Mouse (Mus musculus): ENCODE results near the gene Midn. TPM values are rescaled to one million over a fixed set of nuclear protein-coding genes. Genes with fewer than 3 reads are reported as not detected.

The Midn gene
- 30.9 and 34.0 TPM in 2 replicates for total RNA-seq (2014; fragmentation: Nextera tagmentation)
- total RNA-seq (2017), result 9.4 and 10.5 TPM in 2 replicates

DNA sequence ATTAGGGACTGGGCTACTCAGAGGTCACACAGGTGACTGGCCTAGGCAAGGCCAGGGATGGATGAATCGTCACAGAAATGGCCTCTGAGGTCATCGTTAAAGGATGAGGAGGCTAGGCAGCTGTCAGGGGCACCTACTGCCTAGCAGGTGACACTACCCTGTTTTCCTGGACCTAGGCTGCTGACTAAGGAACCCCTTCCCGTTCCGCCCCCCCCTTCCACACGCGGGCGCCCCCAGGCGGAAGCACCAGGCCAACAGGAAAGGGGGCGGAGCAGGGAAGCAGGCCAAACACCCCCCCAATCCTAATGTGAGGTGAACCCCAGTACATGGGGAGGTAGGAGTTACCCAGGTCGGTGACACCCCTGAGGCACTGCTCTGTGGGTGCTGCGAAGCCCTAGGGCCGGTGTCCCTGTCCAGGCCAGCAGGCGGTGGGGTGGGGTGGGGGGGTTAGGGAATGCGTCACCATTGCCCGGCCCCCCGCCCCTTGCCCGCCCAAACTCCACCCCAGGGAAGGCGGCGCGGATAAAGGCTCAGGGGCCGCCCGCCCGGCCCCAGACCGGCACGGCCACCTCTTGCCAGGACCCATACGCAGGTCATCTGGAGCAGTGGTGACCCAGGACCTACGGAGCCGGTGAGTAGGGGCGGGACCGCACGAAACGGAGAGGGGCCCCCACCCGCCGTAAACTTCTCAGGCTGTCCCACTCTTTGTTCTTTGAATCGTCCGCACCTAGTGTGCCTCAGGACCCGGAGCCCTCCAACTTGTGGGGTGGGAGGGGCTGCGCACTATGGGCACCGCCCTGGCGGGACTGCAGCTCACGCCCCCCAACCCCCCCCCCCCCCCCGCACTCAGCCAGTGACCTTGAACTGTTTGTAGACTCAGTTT lies at the start of gene Midn:
Midn (plus strand) TSS at position 554 of the 883 bp plus-strand sequence.
- peak; percentile 7; the same call in 1 of the 2 replicates for ATAC-seq (replicated peaks; ENCODE audit: low FRiP score, low TSS enrichment, poor library complexity, severe bottlenecking)

DNA sequence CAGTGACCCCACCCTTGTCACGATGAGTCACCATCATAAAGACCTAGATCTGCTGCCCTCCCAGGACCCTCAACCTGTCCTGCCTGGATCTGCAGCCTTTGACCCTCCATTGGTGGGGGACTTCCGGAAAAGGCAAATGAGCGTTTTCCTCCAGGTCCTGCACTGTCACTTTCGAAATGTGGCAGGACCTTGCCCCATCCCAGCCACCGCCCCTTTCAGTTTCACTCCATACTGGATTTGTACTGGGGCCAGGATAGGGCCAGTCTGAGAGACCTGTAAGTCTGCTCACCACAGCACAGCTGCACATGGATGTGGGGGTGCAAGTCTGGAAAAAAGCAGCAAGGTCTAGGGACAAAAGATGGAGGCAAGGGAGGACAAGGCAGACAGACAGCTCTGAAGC lies 49.4 kb upstream of the Midn start:
- no peak for ATAC-seq (replicated peaks; ENCODE audit: low FRiP score, low TSS enrichment, poor library complexity, severe bottlenecking)

DNA sequence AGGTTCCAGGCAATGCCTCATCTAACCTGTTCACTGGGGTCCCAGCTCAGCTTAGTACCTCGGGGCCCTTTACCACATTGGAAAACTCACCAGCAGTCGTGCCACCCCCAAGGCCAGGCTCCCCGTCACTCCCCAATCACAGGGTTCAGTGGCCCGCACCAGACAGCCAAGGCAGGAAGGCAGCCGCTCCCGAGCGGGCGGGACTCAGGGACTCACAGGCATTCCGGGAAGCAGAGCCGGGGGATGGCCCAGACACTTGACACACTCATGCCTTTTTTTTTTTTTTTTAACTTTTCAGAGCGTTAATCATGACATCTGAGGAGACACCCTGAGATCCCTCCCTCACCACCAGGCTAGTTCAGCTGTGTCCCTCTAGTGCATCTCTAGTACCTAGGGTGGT lies 47.1 kb upstream of the Midn start:
- ATAC-seq (replicated peaks; ENCODE audit: low FRiP score, low TSS enrichment, poor library complexity, severe bottlenecking), result no peak; the same call in 1 of the 2 replicates

DNA sequence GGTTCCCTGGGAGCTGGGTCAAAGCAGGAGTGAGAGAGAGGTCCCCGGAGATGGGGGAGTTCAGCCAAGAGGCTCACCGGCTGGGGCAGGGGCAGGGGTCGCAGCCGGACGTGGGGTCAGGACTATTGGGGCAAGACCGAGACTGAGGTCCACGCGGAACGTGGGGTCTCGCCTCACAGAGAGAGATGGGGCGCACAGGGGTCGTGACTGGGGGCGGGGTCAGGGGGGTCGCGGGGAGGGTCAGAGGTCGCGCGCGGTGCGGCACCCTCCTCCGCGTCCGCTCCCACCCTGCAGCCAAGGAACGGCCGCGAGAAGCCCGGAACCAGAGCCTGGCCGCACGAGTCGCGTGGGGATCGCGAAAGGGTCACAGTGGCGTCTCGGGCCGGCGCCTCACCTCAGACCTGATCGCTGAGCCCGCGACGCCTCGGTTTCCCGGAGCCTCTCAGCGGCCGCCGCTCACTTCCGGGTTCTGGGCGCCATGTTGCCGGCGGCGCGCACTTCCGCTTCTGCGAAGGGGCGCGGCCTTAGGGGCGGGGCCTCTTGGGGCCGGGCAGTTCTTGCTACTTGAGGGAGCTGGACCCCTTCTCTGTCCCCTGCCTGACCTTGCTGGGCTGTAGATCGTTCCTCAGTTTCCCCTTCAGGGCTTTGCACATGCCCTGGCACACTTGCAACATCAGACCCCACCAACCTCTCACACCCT lies 45.7 kb upstream of the Midn start:
- ATAC-seq (replicated peaks; ENCODE audit: low FRiP score, low TSS enrichment, poor library complexity, severe bottlenecking), result peak; percentile 84

DNA sequence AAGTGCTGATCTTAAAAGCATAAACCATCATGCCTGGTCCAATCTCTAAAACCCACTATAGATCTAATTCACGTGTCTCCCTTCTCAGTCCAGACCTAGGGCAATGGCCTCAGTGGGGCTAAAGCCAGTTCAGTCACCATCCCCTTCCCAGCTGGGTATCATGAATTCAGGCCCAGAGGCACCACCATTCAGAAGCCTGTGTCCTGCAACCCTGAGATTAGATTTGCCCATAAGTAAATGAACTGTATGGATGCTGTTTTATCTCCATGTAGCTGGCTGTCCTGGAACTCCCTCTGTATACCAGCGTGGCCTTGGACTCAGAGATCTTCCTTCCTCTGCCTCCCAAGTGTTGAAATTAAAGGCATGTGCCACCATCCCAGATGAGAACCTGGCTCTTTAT lies 45.0 kb upstream of the Midn start:
- ATAC-seq (replicated peaks; ENCODE audit: low FRiP score, low TSS enrichment, poor library complexity, severe bottlenecking), result peak; percentile 73

DNA sequence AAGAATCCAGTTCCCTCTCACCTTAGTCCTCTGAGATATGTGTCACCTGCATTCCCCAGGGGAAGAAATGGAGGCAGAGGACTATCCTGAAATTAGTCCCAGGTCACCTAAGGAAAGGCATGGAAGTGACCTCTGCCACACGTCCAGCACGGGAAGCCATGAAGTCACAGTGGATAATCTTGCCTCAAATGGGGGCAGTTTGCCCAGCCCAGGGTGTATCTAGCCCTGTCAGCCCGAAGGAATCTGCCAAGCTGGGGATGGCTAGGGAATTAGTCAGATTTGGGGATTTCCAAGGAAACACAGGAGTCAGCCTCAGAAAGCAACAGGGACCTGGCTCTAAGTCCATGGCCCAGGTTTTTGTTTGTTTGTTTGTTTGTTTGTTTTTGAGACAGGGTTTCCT lies 43.9 kb upstream of the Midn start:
- ATAC-seq (replicated peaks; ENCODE audit: low FRiP score, low TSS enrichment, poor library complexity, severe bottlenecking), result no peak

DNA sequence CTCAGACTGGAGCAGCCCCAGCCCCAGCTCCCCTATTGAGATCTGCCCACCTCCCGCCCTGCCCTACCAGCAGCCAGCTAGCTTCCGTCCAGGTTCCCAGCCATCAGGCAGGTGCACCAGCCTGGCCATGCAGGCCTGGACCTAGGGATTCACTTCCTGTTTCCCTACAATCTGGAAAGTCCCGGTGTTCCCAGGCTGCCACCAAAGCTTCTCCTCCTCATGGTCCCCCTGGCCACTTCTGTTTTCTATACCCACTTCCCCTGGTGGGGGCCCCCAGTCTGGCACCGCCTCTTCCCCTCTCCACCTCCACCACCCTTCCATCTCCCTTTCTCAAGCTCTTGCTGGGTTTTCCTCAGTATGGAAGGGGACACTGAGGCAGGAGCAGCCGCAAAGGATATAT lies 42.6 kb upstream of the Midn start, which contains the start of gene Sbno2:
Sbno2 (minus strand) TSS at position 112 of the 400 bp plus-strand sequence.
- ATAC-seq (replicated peaks; ENCODE audit: low FRiP score, low TSS enrichment, poor library complexity, severe bottlenecking), result no peak

DNA sequence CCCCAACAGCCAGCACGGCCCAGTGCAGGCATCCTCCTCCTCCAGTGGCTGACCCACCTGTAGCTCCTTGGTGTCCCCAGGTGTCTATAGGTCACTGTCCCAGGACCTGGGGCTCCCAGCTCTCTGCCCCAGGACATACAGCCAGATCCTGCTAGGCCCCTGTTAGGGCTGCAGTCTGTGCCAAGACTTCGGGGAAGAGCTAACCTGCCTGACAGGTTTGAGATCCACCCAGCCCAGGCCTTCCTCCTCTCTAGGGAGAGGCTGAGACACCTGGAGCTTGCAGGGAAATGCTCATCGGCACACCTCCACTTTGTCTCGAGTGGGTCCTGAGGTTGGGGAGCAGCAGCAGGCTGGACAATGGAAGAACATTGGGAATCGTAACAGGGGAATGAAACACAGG lies 42.1 kb upstream of the Midn start:
- no peak for ATAC-seq (replicated peaks; ENCODE audit: low FRiP score, low TSS enrichment, poor library complexity, severe bottlenecking)

DNA sequence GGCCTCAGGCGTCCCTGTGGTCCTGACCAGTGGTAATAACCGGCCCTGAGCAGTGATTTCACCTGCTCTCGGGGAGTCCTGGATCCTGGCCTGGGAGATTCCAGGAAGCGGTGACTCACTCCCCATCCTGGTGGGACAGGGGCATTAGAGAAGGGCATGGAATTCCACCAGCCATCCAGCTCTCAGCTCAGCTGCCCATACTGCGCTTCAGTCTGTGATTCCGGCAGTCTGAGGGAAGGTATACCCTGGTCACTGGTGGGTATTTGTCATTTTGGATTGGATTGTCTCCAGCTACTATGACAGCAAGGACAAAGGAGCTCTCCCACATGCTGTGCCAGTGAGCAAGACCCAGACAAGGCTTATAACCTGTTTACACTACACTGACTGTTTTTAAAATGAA lies 40.4 kb upstream of the Midn start:
- ATAC-seq (replicated peaks; ENCODE audit: low FRiP score, low TSS enrichment, poor library complexity, severe bottlenecking), result no peak

DNA sequence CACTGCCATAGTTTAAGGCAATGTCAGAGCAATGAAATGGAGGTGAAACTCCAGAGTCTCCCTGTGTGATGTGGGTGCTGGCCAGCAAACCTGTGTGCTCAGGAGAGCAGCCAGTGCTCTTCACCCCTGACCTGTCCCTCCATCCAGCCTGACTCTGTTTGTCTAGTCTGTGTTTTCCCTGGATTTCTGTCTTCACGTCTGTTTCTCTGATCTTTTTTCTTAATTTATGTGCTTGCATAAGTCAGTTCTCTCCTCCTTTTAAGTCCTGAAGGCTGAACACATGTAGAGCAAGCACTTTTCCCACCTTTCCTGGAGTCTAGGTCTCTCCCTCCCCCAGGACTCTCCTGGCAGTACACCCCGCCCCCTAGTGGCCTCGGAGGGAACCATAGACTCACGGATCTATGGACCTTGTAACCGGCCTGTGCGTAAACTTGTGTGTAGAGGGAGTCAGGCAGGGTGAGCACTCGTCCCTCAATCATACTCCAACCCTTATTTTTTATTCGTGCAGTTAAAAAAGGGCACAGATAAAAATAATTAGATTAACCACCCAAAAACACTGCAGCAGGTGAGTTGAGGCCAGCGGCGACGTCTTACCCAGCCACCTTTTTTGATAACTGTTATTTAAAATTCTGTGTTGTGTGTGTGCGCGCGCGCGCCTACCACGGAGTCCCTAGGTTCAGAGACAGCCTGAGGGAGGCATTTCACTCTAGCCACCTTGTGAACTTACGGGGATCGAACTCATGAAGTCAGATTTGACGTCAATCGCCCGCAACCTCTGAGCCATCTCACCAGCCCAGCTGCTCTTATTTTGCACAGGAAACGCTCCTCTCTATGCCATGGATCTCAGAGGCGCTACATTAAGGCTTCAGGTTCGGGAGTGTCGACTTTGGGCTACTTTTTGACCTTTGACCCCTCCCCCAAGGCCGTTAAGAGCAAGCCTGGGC lies 33.5 kb upstream of the Midn start:
- peak; percentile 53 for ATAC-seq (replicated peaks; ENCODE audit: low FRiP score, low TSS enrichment, poor library complexity, severe bottlenecking)

DNA sequence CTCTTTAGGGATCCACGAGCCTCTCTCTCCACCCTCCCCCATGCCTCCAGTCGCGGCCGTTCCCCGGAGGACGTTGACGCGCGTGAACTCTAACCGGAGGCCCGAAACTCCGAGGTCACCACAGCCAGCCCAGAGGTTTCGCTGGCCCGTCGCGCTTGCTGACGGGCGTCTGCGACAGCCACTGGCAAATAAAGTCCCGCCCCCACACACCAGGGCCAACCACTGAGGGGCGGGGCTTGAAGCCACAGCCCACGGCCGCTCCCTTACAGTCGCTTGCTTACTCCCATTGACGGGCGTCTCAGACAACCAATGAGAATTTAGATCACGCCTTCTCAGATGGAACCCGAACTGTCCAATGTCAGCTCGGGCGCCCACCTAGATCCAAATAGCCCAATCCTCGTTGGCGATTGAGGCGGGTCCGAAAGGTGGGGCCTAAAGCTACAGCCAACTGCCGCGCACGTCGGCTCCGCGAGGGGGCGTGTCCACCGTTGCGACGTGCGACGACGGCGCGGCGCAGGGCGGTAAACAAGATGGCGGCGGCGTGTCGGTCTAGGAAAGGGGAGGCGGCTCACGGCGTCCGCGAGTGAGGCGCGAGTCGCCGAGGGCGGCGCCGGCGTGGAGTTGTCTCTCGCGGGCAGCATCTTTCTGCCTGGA lies 32.7 kb upstream of the Midn start, which contains the start of gene Stk11:
Stk11 (plus strand) TSS at position 514 of the 654 bp plus-strand sequence.
- peak; percentile 91 for ATAC-seq (replicated peaks; ENCODE audit: low FRiP score, low TSS enrichment, poor library complexity, severe bottlenecking)

DNA sequence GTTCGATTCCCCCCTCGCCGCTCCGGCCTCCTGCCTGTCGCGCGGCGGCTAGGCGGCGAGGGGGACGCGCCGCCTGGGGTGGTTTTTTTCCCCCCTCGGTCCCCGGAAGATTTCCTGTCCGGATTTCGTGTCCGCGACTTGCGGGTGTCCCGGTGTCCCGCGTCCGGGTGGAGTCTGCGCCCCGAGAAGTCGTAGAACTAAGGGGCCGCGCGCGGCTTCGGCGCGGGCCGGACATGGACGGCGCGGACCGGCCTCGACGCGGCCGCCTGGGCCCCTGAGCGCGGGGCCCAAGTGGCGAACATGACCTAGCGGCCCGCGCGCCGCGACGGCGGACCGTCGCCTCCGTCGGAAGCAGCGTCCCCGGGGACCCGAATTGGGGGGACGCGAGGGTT lies 32.1 kb upstream of the Midn start:
- no peak for ATAC-seq (replicated peaks; ENCODE audit: low FRiP score, low TSS enrichment, poor library complexity, severe bottlenecking)

DNA sequence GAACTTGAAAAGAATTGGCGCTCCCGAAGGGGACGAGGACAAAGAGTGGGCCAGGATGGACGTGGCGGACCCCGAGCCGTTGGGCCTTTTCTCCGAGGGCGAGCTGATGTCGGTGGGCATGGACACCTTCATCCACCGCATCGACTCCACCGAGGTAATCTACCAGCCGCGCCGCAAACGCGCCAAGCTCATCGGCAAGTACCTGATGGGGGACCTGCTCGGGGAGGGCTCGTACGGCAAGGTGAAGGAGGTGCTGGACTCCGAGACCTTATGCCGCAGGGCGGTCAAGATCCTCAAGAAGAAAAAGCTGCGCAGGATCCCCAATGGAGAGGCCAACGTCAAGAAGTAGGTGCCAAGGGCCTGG lies 31.5 kb upstream of the Midn start:
- ATAC-seq (replicated peaks; ENCODE audit: low FRiP score, low TSS enrichment, poor library complexity, severe bottlenecking), result no peak

DNA sequence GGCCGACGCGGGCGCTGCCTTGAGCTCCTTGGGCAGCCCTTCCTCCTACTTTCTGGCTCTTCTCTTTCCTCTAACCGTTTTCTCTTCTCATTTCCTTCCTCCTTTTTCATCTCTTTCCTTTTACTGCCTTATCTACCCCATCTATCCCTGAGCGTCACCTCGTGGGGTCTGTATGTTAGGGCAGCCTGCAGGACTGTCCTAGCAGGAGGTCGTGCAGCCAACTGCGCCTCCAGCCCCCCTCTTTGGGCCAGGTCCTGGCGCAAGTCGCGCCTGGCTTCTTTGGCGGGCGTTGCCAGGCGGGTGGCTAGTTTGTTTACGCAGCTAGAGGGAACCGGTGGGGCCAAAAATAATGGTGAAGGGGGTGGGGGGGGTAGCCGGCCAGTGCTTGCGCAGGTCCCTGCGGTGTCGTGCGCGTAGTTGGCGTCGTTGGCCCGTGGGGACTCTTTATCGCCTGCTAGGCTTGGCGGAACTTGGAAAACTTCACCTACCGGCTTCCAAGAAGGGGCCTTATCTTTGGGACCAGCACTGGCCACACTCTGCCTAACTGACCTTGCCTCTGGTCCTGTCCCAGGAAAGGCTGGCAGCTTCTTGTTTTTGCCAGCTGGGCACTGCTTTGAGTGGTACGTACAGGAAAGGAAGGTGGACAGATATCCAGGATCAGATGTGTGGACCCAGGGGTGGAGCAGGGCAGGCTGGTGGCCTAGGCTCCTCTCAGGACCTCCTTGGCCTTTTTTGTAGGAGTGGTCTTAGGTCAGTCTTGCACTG lies 31.0 kb upstream of the Midn start:
- peak; percentile 12 for ATAC-seq (replicated peaks; ENCODE audit: low FRiP score, low TSS enrichment, poor library complexity, severe bottlenecking)

DNA sequence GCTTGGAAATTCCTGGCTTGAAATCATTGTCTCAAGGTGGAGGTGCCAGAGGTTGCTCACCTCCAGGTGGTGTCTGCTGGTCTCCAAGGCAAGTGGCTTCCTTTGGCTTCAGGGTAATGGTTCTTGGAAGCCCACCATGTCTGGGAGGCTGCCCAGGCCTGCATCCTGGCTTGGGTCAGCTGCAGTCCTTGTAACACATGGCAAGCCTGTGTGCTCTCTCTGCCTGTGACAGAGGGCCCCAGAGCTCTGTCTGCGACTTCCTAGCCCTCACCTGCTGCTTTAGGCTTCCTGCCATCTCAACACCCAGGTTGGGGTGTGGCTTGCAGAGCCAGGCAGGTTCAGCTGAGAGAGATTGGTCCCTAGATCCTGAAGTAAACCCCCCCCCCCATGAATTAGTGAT lies 30.3 kb upstream of the Midn start:
- no peak for ATAC-seq (replicated peaks; ENCODE audit: low FRiP score, low TSS enrichment, poor library complexity, severe bottlenecking)

DNA sequence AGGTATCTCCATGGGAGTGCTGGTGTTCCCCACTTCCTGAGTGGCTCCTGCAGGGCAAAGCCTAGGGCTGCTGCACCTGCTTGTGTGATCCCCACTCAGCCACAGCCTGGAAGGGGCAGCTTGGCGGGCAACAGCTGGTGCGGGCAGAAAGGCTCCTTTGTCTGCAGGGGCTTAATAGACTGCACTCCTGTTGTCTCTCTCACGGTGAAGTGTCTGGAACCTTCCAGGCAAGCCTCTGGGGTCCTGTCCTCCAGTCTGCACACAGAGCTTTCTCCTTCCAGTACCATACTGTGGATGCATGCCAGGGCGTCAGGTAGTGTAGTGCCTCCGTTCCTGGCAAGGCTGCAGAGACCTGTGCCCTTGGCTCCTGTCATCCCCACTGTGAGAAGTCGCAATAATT lies 29.5 kb upstream of the Midn start:
- ATAC-seq (replicated peaks; ENCODE audit: low FRiP score, low TSS enrichment, poor library complexity, severe bottlenecking), result no peak

DNA sequence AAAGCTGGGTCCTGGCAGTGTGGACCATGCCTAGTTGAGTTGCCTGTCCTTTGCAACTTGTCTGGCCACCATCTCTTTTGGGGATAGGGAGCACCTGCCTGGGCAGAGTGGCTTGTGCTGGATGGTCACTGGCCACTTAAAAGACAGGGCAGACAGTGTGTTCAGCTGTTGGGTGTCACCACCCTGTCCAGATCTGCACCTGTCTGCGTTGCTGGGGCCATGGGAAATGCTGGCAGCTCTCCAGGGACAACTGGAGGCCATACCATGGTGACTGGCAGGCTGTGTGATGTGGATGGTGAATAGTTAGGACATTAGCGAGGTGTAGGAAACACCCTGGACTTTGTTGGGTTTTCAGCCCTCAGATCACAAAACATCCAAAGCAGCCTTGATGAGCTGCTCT lies 27.9 kb upstream of the Midn start:
- ATAC-seq (replicated peaks; ENCODE audit: low FRiP score, low TSS enrichment, poor library complexity, severe bottlenecking), result no peak

DNA sequence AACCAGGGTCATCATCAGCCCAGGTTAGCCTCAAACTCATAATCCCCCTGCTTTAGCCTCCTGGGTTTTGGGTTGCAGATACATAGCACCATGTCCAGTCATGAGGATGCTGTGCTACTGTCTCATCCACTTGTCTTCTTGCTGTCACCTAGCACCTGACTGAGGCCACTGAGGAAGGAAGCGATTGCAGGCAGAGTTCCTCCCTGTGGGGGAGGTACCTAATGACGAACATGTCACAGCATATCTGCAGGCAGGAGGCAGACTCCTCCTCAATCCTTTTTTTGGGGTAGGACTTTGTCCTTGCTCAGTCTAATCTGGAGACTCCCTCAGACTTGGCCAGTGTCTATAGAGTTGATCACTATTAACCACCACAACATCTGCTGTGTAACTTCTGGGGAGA lies 26.4 kb upstream of the Midn start:
- no peak for ATAC-seq (replicated peaks; ENCODE audit: low FRiP score, low TSS enrichment, poor library complexity, severe bottlenecking)

All from megakaryocyte-erythroid progenitor cell, adult 5-6 weeks (primary cell).